Mouse (Mus musculus): Measurements from ENCODE around the gene Esp31. TPM values are rescaled to one million over a fixed set of nuclear protein-coding genes. Genes with fewer than 3 reads are reported as not detected.

The Esp31 gene
- not detected in 2 replicates for polyA plus RNA-seq (2012; rRNA removed)

GRCm38 (mm10) chr17:38639147-38639546 lies at the start of gene Esp31:
Gene Esp31, plus strand, starts transcription at chr17:38639447.
- no peak for DNase-seq (ENCODE audit: low read depth)

Other genes with a start within 250 kb of the Esp31 start
- not detected in 2 replicates for gene Esp36, start 219.3 kb upstream of the Esp31 start, polyA plus RNA-seq (2012; rRNA removed)
- gene Esp34, start 85.3 kb upstream of the Esp31 start, polyA plus RNA-seq (2012; rRNA removed), result not detected in 2 replicates

All from gonadal fat pad, adult 2 months (tissue).